Mouse (Mus musculus): Measurements from ENCODE around the gene Lmntd1.
A peak's percentile ranks its signal among the peaks of the same experiment; 100 is the strongest.

Gene Lmntd1

DNA sequence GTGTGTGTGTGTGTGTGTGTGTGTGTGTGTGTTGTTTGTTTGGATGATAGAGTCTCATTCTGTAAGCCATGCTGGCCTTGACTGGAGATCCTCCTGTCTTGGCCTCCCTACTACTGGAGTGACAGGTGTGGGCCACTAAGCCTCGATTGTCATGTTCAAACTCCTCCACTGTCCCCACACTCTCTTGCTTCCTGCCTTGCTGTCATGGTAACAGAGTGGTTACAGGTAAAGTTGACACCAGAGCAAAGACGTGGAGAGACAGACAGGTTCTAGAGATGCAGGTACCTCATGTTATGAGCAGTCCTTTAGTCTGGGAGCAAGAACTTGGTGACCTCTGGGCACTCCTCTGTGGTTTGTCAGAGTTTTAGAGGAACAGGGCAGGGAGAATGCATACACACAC, 239.7 kb downstream of the Lmntd1 start:
- DNase-seq, result no peak

DNA sequence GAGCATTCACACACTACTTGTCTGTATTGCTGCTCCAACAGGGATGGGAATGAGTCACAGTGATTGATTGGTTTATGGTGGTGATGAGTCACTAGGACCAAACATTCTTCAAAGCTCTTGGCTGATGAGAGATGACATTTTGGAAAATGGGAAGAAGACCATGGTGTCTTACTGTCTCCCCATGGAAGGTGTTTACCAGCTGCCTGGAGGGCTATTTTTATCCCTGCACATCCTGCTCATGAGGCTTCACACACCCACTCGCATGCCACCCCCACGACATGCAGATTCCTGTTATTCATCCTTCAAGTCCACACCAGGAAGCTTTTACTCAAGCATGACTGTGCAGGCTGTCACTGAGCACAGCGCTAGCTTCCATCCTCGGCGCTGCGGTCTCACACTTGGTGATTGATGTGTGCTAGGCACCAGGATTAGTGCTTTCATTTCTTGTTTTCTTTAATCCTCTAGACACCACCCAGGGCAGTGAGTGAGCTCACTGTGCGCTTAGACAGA, 240.4 kb downstream of the Lmntd1 start:
- no peak for DNase-seq

DNA sequence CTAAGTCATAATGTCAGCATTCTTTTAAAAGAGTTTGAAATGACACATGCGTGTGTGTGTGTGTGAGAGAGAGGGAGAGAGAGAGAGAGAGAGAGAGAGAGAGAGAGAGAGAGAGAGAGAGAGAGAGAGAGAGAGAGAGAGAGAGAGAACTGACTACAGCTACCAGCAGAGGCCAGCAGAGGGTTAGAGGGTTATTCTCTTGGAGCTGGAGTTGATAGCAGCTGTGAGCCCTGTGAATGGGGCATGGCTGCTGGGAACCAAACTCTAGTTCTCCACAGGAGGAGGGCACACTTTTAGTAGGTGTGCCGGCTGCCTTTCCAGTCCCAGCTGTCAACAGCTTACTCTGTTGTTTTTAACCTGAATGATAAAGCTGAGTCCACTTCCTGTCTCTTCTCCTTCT, 242.1 kb downstream of the Lmntd1 start:
- DNase-seq, result no peak

DNA sequence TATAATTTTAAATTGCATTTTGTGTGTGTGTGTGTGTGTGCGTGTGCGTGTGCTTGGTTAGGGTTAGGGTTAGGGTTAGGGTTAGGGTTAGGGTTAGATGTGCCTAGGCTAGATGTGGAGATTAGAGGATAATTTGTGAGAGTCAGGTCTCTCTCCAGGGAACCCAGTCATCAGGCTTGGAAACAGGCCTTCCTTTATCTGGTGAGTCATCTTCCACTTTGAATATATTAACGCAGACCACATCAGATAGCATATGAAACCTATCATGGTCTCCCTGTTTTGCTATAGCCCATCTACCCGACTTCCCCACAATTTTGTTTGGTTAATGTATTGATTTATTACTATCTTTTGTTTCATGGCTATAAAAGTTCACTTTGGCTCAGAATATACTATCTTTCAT, 242.5 kb downstream of the Lmntd1 start:
- DNase-seq, result no peak

DNA sequence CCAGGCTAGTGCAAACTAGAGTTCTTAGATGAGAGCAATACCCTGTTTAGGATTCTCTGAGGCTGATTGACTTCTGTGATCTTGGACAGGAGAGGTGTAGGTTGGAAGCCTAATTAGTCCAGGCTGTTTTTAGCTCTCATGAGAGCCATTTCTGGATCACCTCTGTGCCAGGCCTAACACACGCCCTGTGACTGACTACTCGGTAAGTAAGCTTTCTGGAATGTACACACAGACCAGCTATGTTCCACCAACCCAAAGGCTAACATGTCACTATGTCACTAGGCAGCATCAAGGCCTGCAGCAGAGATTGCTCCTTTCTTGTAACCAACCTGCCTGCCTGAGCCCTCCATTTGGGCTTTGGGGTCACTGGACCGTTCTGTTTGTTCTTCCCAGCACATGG, 243.8 kb downstream of the Lmntd1 start:
- no peak for DNase-seq

DNA sequence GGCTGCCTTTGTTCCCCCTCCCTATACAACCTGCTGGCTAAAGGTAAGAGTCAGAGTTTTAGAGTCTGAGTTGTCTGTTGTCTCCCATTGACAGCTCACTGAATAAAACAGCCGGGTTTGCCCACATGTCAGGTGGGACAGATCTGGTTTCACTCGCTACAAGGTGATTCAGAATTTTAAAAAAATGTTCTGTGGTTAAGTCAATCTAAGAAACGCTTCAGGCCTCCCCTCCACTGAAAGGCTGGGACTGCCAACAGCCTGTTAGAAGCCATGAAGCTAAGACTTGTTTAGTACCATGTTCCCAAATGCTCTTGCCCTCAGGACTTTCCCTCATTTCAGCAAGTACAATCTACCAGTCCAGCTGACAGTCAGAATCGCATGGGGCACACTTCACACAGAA, 244.8 kb downstream of the Lmntd1 start:
- DNase-seq, result no peak

DNA sequence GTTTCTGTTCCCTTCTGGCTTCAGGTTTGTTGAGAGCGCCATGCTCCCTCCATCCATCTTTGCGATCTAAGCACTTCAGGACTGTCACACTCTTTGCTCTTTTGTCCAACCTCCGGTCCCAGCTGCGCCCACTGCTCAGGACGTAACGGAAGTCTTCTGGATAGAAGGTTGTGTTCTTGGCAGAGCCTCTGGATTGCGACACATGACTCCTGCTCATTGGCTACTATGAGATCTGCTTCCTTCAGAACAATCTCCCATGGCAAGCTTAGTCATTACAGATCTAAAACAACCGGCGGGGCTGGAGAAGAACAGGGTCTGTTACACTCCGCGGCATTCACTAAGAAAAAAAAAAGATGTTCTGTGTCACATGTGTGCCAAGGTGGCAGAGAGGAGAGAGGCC, 247.6 kb downstream of the Lmntd1 start:
- DNase-seq, result no peak

DNA sequence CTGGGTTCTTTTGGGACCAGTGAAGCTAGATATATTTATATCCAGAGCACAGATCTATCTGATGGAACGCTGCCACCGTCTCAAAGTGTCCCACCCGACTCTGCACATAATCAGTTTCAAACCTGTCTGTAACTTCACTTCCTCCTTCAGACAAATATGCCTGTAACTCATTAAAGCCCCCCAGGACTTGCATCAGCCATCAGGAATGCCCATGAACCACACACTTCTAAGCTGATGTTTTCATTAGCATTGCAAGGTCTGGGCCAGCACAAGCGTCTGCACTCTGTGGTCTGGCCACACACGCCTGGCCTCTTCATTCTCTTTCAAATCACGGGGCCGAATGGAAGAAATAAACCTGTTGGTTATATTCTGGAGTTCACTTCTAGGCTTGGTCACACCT, 250.4 kb downstream of the Lmntd1 start:
- no peak for DNase-seq

DNA sequence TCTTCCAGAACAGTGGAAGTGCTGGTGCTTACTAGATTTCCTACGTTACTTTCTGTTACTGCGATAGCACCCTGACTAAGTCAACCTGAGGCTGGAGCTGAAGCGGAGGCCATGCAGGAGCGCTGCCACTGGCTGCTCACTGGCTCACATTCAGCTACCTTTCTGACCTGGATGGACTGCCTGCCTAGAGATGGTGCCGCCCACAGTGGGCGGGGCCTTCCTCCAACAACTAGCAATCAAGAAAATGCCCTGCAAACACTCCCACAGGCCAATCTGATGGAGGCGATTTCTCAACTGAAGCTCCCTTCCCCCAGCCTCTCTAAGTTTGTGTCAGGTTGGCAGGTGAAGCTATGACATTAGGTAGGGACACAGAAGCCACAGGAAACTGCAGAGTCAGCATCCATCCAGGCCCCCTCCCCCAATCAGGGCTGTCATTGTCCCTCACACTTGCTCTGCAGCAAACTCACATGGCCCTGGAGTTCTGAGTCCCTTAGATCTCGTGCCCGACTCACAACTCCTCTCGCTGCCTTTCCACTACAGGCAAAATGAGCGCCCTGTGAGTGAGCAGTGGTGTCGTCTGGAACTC, 252.9 kb downstream of the Lmntd1 start:
- peak; percentile 55 for DNase-seq

DNA sequence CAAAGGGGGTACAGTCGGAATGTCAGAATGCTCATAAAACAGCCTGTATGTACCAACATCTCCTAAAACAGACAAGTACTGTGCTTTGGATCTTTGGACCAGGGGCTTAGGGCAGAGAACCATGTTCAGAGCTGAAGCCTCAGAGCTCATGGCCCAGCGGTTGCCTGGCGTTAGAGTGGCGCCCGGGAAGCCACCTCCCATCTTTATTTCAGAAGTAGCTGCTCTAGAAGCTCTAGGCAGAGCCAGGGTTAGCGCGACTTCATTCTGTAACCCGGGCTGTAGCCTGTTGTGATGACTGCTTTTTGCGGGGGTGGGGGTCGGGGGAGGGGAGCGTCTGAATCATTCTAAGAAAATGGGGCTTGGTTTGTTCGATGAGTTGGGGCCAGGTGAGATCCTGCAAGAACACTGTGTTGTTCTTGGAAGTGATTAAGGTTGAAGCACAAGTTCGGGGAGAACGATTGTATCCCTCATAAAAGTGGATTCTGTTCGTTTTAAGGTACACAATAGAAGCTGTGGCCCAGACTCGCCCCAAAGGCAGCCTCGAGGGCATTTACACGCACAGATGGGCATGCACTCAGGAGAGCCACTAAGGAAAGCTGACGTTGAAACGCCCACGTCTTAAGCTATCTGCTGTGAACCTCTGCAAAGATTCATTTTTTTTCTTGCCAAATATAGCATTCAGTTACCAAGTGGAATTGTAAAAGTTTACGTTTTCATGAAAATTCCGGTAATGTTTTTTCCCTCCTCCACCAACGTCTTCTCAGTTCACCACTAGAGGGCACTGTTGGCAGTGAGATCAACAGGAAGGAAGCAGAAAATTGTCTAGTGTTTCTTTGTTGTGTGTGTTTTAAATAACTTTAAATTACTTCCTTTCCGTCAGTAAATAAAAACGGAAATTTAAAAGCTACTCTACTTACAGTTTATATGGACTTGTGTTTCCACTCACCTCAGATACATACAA, 254.4 kb downstream of the Lmntd1 start:
- peak; percentile 52 for DNase-seq

DNA sequence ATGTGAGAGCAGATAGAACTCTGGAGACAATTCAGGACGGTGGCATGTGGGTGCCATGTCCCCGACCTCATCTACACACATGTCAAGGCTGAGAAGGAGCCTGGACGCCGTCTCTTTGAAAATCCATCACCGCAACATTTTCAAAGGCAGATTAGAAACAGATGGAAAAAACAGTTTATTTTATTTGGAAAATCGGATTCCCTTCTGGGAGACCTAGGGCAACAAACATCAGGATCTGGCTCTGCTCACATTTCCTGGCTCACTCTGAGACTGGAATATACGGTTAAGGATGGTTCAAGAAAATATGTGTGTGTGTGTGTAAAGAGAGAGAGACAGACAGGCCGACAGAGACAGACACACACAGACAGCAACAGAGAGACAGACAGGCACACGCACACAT, 256.1 kb downstream of the Lmntd1 start:
- DNase-seq, result no peak

DNA sequence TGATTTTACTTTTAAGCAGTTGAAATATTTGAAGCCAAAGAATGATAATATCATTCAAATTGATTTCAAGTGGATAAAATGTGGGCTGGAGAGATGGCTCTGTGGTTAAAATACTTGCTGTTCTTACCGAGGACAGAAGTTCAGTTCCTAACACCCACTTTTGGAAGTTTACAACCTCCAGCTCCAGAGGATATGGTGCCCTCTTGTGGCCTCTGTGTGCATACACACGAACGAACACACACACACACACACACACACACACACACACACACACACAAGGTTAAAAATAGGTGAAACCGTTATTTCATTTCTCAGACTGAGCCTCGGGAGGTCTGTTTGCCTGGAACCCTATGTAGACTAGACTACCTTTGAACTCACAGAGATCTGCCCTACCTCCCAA, 260.3 kb downstream of the Lmntd1 start:
- DNase-seq, result no peak

DNA sequence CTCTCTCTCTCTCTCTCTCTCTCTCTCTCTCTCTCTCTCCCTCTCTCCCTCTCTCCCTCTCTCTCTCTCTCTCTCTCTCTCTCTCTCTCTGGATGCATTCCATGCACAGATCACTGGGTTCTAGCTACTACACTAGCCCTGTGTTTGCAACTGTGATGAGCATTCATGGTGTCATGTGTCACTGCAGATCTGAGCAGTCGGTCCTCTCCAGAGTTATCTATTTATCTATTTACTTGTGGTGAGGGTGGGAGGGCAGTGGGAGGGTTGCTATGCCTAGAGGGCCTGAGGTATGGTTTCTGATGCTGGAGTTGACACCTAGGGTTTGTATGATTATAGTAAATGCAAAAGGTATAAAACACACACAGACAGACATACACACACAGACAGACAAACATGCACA, 261.4 kb downstream of the Lmntd1 start:
- DNase-seq, result no peak

DNA sequence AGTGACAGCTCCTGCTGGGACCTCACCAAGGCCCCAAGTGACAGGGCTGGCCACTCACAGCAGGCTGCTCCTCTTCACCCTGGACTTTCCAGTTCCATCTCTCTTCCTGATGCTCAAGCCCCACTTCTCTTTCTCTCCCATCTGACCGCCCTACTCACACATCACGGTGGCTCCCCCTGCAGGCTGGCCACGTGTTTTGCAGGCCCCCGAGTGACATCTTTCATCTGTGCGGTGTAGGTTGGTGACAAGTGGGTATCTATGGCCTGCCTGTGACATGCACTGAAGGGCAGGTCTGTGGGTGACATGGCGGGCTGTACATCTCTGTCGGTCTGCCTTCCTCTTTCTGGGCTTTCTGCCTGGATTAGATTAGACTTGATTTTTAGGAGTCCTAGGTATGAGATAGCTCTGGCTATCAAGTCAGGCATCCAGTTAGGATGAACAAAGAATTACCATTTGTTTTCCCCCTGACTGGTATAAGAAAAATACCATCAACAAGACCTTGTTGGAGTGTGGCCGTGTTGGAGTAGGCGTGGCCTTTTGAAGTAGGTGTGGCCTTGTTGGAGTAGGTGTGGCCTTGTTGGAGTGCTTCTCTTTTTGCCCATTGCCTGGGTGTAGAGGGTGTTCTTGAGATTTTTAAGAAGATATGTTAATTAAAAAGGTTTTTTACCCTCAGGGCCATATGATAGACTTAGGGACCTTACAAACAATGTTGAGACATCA, 265.8 kb downstream of the Lmntd1 start:
- DNase-seq, result peak; percentile 59

DNA sequence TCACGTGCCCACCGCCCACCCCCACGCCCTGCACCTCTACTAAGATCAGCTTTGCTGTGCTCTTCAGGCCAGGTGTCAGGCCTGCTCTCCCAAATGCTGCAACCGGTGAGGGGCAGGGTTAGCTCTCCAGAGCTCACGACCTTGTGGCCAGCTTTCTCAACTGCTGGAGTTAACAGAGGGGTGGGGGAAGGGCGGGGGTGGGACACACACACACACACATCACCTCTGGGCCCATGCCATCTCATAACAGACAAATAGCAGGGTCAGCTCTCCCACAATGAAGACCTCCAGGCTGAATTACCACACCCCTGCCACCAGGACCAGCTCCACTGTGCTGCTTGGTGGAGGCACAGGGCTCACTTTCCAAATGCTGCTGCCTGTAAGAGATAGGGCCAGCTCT, 266.5 kb downstream of the Lmntd1 start:
- DNase-seq, result peak; percentile 30

DNA sequence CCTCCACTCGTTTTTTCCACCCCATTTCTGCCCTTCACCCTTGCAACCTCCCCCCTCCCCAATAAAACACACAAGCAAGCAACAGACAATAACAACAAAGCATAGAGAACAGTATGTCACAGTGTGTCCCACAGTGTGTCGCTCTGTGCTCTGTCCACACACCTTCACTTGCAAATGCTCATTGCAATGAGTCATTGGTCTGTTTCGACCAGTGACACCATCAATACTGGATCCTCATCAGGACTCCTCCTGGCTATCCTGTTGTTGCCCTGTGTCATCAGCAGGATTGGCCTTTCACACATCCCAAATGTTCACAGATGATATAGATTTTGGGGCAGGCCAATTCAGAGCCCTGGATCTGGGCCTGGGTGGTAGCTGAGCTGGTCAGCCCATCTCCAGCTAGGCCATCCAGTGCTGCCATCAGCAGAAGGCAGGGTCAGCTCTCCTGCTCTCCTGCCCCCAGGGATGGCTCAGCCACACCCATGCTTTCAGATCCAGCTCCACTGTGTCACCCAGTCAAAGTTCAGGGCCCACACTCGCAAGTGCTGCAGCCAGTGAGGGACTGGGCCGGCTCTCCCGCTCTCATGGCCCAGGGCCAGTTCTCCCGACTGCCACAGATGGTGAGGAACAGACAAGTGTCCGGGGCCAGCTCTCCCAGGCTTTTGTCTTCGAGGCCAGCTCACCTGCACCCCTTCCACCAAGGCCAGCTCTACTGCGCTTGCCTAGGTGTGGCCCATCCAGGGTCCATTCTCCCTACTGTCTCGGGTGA, 267.1 kb downstream of the Lmntd1 start:
- DNase-seq, result peak; percentile 49

DNA sequence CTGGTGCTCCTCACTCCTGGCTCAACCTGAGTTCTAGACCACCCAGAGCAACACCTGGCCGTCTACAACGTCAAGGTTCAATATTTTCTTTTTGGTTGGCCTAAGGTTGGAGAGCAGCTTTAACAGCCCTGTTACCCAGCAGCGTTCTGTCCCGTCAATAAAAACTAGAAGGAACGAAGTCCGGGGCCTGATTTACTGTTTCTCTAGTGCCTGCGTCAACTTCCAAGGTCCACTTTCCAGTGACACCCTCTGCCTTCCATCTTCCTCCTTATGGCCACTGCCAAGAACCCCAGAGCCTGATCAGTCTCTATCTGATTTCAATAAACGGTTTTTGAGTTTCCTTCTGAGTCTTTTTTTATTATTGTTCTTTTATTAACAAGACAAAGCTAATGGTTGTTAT, 267.8 kb downstream of the Lmntd1 start:
- DNase-seq, result no peak

DNA sequence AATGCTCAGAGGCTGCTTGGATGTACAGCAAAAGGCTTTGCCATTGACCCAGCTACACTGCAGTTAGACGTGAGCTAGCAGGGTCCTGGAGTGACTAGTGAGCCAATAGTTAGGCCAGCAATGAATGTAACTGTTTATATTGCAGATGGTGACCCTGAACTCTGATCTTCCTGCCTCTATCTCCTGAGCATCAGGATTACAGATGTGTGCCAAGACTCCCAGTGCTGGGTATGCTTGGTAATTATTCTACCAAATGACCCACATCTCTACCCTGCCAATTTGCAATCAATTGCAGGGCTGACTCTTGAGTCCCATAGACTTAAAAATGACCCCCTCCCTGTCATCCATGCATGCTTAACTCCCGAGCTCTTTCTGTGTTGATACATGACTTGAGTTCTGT, 269.4 kb downstream of the Lmntd1 start:
- DNase-seq, result no peak

DNA sequence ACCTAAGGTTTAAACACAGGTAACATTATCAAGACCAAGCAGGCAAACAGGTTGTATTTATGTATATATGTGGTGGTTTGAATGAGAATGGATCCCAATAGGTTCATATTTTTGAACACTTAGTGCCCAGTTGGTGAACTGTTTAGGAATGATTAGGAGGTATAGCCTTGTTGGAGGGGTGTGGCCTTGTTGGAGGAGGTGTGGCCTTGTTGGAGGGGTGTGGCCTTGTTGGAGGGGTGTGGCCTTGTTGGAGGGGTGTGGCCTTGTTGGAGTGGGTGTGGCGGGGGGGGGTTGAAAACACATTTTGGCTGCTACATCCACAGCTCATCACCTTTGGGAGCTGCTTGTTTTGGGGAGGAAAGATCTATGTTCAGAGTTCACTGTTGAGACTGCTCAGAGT, 270.7 kb downstream of the Lmntd1 start:
- no peak for DNase-seq

DNA sequence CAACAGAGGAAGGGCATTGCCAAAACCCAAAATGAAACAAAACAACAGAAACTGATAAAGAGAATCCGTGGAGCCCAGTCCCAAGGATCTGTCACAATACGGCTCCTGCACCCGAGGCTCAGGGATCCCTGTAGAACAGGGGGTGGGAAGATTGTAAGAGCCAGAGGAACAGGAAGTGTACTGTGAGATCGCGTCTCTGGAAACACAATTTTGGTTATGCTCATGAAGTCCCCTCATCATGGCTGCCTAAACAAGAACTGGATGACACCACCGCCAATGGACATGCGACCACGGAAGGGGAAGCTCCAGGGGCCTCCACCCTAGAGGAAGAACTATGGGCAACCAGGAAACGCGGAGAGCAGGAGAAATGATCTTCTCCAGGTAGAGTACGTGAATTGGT, 271.3 kb downstream of the Lmntd1 start:
- no peak for DNase-seq

DNA sequence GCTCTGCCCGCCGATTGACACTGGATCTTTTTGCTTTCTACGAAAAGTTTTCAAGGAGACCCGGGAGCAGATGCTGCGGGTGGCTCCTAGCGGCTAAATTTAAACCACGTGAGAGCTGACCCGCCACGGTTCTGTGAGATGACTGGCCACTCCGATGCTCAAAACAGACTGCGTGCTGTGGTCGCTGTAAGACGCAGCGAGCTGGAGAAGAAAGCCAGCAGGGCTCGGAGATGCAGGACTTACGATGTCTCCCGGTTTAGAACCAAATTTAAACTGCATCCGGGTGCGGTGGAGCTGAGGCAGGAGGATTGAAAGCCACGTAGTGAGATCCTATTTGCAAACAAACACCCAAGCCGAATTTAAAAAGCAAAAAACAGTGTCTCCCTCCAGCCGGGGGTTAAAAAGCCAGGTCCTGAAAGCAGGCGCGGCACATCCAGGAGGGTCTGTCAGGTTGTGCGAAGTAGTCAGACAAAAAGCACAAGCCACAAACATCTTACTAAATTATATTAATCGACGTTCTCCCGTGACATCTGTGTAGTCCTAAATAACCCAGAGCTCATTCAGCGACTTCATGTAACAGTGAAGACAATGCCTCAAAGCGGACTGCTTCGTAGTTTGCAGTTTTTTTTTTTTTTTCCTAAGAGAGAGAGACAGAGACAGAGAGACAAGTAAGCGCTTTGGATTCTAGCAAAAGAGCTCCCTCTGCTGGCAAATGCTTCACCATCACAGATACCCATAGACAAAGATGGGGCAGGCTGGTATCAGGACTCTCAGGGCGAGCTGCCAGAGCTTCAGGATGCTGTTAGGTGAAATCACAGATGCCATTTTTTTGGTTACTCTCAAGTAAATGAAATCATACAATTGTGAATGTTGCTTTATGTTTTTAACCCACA, 272.6 kb downstream of the Lmntd1 start:
- peak; percentile 80 for DNase-seq

DNA sequence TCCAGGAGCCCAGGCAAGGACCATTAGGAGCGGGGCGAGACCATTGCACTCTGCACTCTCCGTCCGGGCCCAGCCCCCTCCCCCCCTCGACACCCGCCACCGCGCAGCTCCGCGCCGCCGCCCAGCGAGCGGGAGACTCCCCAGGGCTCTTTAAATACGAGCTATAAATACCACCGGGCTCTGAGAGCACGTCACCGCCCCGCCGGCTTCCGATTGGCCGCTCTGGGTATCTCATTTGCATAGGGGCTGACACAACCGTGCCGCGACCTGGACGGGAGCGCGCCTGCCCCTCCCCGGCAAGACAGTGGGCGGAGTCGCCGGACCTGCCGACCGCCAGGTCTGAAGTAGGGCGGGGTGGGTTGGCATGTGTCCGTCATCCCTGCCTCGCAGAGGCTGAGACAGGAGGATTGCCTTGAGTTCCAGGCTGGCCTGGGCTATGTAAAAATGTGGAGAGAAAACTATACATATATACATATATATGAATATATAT, 273.4 kb downstream of the Lmntd1 start:
- peak; percentile 96 for DNase-seq
